Mouse (Mus musculus) G1E (cell line): Measurements from ENCODE around the gene Lrguk. TPM values are rescaled to one million over a fixed set of nuclear protein-coding genes. Genes with fewer than 3 reads are reported as not detected.
A peak's percentile ranks its signal among the peaks of the same experiment; 100 is the strongest.

Experiments used
- ATAC-seq: 2 replicates; pipeline ENCODE4 v1.8.0; 2016; ENCODE audit warnings: mild to moderate bottlenecking; ENCODE audit not compliant: insufficient number of reproducible peaks, poor library complexity, low FRiP score, severe bottlenecking; ENCODE audit errors: extremely low read depth
- DNase-seq: peaks from one replicate; pipeline ENCODE4 v3.0.0; 2012; ENCODE audit warnings: low spot score
- H3K27me3 ChIP-seq: 2 replicates; pipeline ENCODE4 v1.6.1; 2012; ENCODE audit warnings: mild to moderate bottlenecking, low read length, inconsistent platforms; ENCODE audit not compliant: insufficient read depth
- H3K36me3 ChIP-seq: replicated peaks from 2 replicates; pipeline ENCODE3; 2012; ENCODE audit warnings: mild to moderate bottlenecking, inconsistent platforms
- H3K4me1 ChIP-seq: 2 replicates; pipeline ENCODE4 v1.6.1; 2012; ENCODE audit warnings: low read depth, low read length, inconsistent platforms, mixed read lengths; ENCODE audit not compliant: insufficient read depth
- H3K4me3 ChIP-seq: 2 replicates; pipeline ENCODE4 v1.5.1; 2012; ENCODE audit warnings: low read depth, mild to moderate bottlenecking, inconsistent platforms, low read length, moderate library complexity, mixed read lengths
- H3K9me3 ChIP-seq: replicated peaks from 2 replicates; pipeline ENCODE4 v1.6.1; 2012; ENCODE audit warnings: inconsistent platforms
- CTCF ChIP-seq: IDR thresholded peaks from 2 replicates; pipeline ENCODE4 v1.5.1; 2012; ENCODE audit warnings: low read depth, low read length, inconsistent platforms, mixed read lengths
- GATA1 ChIP-seq: IDR thresholded peaks from 2 replicates; pipeline ENCODE4 v1.6.1; 2012; ENCODE audit warnings: borderline replicate concordance, low read length, inconsistent platforms, mixed read lengths
- GATA2 ChIP-seq: IDR thresholded peaks from 2 replicates; pipeline ENCODE4 v1.6.1; 2012; ENCODE audit warnings: low read depth, low read length, inconsistent platforms, borderline replicate concordance
- POLR2AphosphoS5 ChIP-seq: IDR thresholded peaks from 2 replicates; pipeline ENCODE4 v1.6.1; 2012; ENCODE audit warnings: low read depth, low read length, inconsistent platforms; ENCODE audit not compliant: insufficient replicate concordance
- TAL1 ChIP-seq: conservative IDR thresholded peaks from 2 replicates; pipeline ENCODE4 v1.6.1; 2012; ENCODE audit warnings: low read depth, low read length, inconsistent platforms, mixed read lengths
- polyA plus RNA-seq: library from polyadenylated mRNA; stranded (reverse); fragments of >175 nt; gene quantifications from 2 replicates; pipeline ENCODE4 v1.2.3, GENCODE M21; 2012
- total RNA-seq, 2 experiments: library from RNA; stranded (forward) in 1 of 2; stranded (reverse) in 1 of 2; fragments of 200-1000 nt in 1 of 2; fragments of >200 nt in 1 of 2; fragmentation: Nextera tagmentation in 1 of 2; gene quantifications; 2 replicates each; pipeline ENCODE4 v1.2.3; 2014 to 2017

The Lrguk gene
- total and polyA plus RNA-seq, 3 experiments: 0.10 to 1.9 (median 1.1) TPM

DNA sequence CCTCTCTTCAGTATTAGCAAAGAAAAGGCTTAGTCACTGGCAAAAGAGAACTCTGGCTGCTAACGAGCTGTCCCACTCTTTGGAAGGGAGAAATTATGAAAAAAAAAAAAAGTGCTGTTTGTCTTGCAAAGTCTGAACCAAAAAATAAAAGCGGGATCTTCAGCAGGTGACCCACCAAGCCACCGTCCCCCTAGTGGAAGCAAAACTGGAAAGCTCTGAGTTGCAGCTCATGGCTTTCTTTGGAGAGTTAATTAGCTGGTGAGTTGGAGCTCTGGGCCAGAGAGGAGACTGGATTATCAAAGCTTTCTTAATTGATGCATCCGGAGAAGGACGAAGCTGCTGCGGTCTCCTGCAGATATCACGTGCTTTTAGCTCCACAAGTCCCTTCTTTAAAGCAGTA is 29.7 kb upstream of the Lrguk start:
- H3K36me3 ChIP-seq: no peaks in the 10 kb centered on the region
- TF ChIP-seq CTCF (no peak), GATA2 (no peak), TAL1 (no peak), POLR2AphosphoS5 (no peak), GATA1 (no peak)
- H3K4me3 ChIP-seq: no peak overlapping the region
- ATAC-seq: no peak
- DNase-seq: no peak
- H3K4me1 ChIP-seq: no peaks in the 10 kb centered on the region
- no peaks in the 10 kb centered on the region for H3K9me3 ChIP-seq
- peaks cover 11% of the 10 kb centered on the region for H3K27me3 ChIP-seq

DNA sequence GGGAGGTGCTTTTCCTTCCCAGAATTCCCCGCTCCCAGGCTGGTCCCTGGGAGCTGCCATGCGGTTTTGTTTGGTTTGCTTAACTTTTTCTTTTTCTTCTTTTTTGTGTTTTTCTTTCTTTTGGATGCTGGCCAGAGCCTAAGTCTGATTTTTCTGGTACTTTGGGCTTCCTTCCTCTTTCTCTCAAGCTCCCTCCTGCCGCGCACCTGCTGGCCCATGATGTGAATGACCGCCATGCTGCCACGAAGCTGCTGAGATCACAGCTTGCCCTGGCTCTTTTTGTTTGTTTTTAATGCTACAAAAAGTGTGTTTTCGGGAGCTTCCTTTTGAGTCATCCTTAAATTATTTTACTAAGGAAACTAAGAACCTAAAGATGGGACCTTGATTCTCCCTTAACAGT is 28.6 kb upstream of the Lrguk start:
- TF ChIP-seq CTCF (no peak), GATA2 (no peak), GATA1 (no peak), TAL1 (no peak), POLR2AphosphoS5 (no peak)
- Histone ChIP-seq H3K9me3 (no peaks in the 10 kb centered on the region), H3K4me3 (no peak overlapping the region), H3K4me1 (no peaks in the 10 kb centered on the region), H3K27me3 (peaks cover 11% of the 10 kb centered on the region; the same call in 1 of the 2 replicates), H3K36me3 (no peaks in the 10 kb centered on the region)
- no peak for ATAC-seq
- DNase-seq: no peak

DNA sequence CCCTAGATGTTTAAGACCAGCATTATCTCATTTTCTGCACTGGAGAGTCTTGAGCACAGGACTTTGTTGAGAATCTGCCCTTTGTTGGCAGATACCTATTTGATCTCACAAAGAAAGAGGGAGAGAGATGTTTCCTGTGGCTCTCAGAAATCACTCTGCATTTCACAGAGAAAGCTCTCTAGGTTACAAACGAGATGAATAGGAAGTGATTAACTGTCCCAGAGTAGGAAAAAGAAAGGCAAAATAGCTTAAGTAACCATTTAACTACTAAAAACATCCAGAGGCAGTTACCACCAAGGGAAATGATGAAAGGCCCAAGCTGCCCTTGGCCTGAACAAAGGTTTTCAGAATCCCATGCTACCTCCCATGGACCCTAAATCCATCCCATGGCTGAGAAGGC is 26.2 kb upstream of the Lrguk start:
- ATAC-seq (no peak), DNase-seq (no peak)
- peaks cover 4% of the 10 kb centered on the region; the same call in 1 of the 2 replicates for H3K27me3 ChIP-seq
- H3K4me3 ChIP-seq: no peak overlapping the region
- TF ChIP-seq POLR2AphosphoS5 (no peak), CTCF (no peak), TAL1 (no peak), GATA2 (no peak), GATA1 (no peak)
- H3K36me3 ChIP-seq: no peaks in the 10 kb centered on the region
- H3K9me3 ChIP-seq: no peaks in the 10 kb centered on the region
- no peaks in the 10 kb centered on the region for H3K4me1 ChIP-seq

DNA sequence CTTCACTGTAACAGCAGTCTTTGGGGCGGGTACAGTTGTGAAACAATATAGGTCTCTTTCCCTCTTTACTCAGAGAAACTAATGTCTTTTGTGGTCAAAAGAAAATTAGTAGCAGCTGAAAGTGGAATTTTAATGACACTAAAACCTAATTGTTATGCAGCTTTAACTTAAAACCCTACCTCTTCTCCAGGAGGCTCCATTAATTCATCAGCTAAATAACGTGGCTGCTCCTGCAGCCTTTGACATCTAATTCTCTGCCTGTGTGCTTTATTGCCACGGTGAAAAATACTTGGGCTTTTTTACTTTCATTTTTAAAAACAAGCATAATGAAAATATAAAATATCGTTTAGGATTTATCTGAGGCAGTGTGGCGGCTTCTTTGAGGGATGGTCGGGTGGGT is 15.8 kb upstream of the Lrguk start:
- no peaks in the 10 kb centered on the region for H3K36me3 ChIP-seq
- ATAC-seq (no peak), DNase-seq (no peak)
- H3K4me1 ChIP-seq: no peaks in the 10 kb centered on the region
- TF ChIP-seq GATA2: no peak
- TF ChIP-seq GATA1: no peak
- TF ChIP-seq TAL1: no peak
- no peak for TF ChIP-seq CTCF
- no peak for TF ChIP-seq POLR2AphosphoS5
- no peak overlapping the region for H3K4me3 ChIP-seq
- H3K9me3 ChIP-seq: peaks cover 7% of the 10 kb centered on the region
- peaks cover 3% of the 10 kb centered on the region; the same call in 1 of the 2 replicates for H3K27me3 ChIP-seq

DNA sequence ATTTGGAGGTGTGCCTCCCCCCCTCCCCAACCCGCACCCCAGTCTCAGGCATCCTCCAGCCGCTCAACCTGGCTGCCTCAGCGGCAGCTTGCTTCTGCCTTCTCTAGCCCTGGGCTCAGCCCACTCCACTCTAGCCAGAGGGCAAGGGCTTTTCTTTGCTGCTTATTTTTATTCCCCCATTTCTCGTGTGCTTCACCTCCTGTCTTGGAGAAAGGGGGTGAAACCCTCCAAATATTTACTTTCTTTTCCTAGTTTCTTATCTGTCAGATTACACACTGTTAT is 439 bp downstream of the Lrguk start:
- Histone ChIP-seq H3K9me3 (no peaks in the 10 kb centered on the region), H3K36me3 (no peaks in the 10 kb centered on the region), H3K4me1 (peaks cover 29% of the 10 kb centered on the region), H3K4me3 (peak overlapping the region; percentile 72), H3K27me3 (peaks cover 7% of the 10 kb centered on the region; the same call in 1 of the 2 replicates)
- peak; percentile 18 for DNase-seq
- no peak for ATAC-seq
- no peak for TF ChIP-seq GATA2
- no peak for TF ChIP-seq TAL1
- TF ChIP-seq GATA1: no peak
- TF ChIP-seq POLR2AphosphoS5: no peak
- TF ChIP-seq CTCF: no peak

DNA sequence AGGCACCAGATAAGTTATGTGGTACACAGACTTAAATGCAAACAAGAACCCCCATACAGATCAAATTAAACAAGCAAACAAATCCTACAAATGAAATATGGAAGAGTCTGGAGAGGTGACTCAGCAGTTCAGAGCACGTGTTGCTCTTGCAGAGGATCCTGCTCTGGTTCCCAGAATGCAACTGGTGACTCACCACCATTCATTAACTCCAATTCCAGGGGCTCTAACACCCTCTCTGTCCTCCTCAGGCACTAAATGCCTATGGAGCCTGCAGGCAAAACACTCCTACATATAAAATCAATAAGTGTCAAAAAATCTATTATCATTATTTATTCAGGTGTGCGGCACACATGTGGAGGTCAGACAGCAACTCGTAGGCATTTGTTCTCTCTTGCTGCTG is 4.8 kb downstream of the Lrguk start:
- Histone ChIP-seq H3K36me3 (no peaks in the 10 kb centered on the region), H3K4me3 (no peak overlapping the region), H3K9me3 (no peaks in the 10 kb centered on the region), H3K4me1 (peaks cover 35% of the 10 kb centered on the region), H3K27me3 (peaks cover 10% of the 10 kb centered on the region; the same call in 1 of the 2 replicates)
- DNase-seq (no peak), ATAC-seq (no peak)
- TF ChIP-seq GATA2 (no peak), POLR2AphosphoS5 (no peak), GATA1 (no peak), CTCF (no peak), TAL1 (no peak)
